Mouse (Mus musculus): Measurements from ENCODE around the gene Tmem217. TPM values are rescaled to one million over a fixed set of nuclear protein-coding genes. Genes with fewer than 3 reads are reported as not detected.

Tmem217 gene
- polyA plus RNA-seq, 1 experiment, result not detected

DNA sequence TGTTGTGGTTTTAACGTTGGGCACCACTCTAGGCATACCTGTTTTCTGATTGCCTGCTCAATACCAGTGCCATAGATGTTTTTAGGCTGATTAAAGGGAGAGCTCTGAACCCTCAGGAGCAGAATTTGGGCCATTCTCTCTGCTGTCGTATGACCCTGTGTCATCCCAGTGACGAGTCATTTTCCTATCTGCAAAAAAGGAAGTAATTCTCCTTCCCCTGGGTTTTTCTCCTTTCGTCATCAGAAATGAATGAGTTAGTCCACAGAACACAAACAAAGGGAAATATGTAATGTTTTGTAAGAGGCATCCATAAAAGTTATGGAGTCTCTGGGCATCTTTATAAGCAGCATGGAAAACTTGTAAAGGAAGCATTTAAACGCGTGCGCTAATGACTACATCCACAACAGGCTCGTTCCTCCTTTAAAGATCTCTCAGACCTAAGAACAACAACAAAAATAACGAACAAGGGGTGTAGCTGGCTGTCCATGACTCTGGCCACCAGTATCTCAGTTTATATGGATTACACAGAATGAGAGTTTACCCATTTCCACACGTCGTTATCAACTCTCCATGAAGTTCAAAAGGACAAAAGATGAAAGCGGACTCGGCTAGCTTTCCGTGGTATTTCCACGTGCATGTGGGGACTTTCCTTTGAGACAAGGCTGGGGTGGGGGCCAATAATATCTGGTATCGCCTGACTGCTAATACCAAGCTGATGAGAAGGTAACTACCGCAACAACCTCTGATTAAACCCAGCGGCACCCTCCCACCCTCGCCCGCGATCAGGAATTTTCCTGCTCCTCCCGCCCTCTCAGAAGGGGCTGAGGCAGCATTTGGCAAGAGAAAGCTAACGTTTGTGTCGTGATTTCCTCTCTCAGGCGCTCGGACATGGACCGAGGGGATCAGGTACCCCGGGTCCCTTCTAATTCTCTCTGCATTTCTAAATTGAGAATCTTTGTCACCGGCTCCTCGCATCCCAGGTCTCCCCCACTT is 62.9 kb downstream of the Tmem217 start:
- H3K4me1 ChIP-seq (ENCODE audit: control insufficient read depth), result peaks cover 65% of the 10 kb centered on the region

GRCm38 (mm10) chr17:29488257-29488977 is 63.8 kb downstream of the Tmem217 start:
- Histone ChIP-seq H3K9me3 (ENCODE audit: control insufficient read depth, low read length) (peaks cover 4% of the 10 kb centered on the region), H3K36me3 (ENCODE audit: control insufficient read depth) (peaks cover 32% of the 10 kb centered on the region), H3K4me1 (ENCODE audit: control insufficient read depth) (peaks cover 61% of the 10 kb centered on the region), H3K27me3 (ENCODE audit: control insufficient read depth) (no peaks in the 10 kb centered on the region; the same call in 1 of the 2 replicates), H3K4me3 (replicated peaks) (peak overlapping the region; percentile 79)
- no peak for TF ChIP-seq GATA1 (IDR thresholded peaks at IDR 0.05; ENCODE audit: low read length)
- TF ChIP-seq TAL1 (IDR thresholded peaks at IDR 0.05; ENCODE audit: low read length), result no peak

More for the DNA sequence above, 62.9 kb downstream of the Tmem217 start:
- H3K9me3 ChIP-seq (ENCODE audit: control insufficient read depth, low read length), result peaks cover 2% of the 10 kb centered on the region; the same call in 1 of the 2 replicates
- H3K36me3 ChIP-seq (ENCODE audit: control insufficient read depth), result peaks cover 41% of the 10 kb centered on the region
- TF ChIP-seq GATA1 (IDR thresholded peaks at IDR 0.05; ENCODE audit: low read length), result no peak
- TF ChIP-seq TAL1 (IDR thresholded peaks at IDR 0.05; ENCODE audit: low read length), result no peak
- no peaks in the 10 kb centered on the region; the same call in 1 of the 2 replicates for H3K27me3 ChIP-seq (ENCODE audit: control insufficient read depth)
- peak overlapping the region; percentile 79 for H3K4me3 ChIP-seq (replicated peaks)

- Histone ChIP-seq H3K36me3 (ENCODE audit: control insufficient read depth) (peaks cover 4% of the 10 kb centered on the region), H3K9me3 (ENCODE audit: control insufficient read depth, low read length) (peaks cover 15% of the 10 kb centered on the region), H3K4me3 (replicated peaks) (no peak overlapping the region), H3K27me3 (ENCODE audit: control insufficient read depth) (no peaks in the 10 kb centered on the region; the same call in none of the 2 replicates), H3K4me1 (ENCODE audit: control insufficient read depth) (peaks cover 74% of the 10 kb centered on the region)
- TF ChIP-seq GATA1 (IDR thresholded peaks at IDR 0.05; ENCODE audit: low read length), result no peak
- no peak for TF ChIP-seq TAL1 (IDR thresholded peaks at IDR 0.05; ENCODE audit: low read length)
Observed at GRCm38 (mm10) chr17:29485336-29486233, 66.6 kb downstream of the Tmem217 start.

DNA sequence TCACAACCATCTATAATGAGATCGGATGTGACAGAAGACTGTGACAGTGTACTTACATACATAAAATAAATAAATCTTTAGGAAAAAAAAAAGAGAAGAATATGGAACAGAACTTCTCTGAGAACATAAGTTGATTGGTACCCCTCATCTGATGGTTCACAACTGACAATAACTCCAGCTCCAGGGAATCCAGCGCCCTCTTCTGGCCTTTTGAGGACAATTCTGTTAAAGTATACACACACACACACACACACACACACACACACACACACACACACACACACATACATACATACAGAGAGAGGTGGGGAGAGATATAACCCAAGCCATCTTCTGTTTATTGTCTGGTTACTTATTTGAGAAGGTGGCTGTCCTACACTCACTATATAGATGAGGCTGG is 67.8 kb downstream of the Tmem217 start:
- Histone ChIP-seq H3K9me3 (ENCODE audit: control insufficient read depth, low read length) (peaks cover 15% of the 10 kb centered on the region), H3K36me3 (ENCODE audit: control insufficient read depth) (peaks cover 4% of the 10 kb centered on the region; the same call in 1 of the 2 replicates), H3K4me1 (ENCODE audit: control insufficient read depth) (peaks cover 80% of the 10 kb centered on the region), H3K27me3 (ENCODE audit: control insufficient read depth) (no peaks in the 10 kb centered on the region; the same call in none of the 2 replicates), H3K4me3 (replicated peaks) (no peak overlapping the region)
- no peak for TF ChIP-seq GATA1 (IDR thresholded peaks at IDR 0.05; ENCODE audit: low read length)
- no peak for TF ChIP-seq TAL1 (IDR thresholded peaks at IDR 0.05; ENCODE audit: low read length)

DNA sequence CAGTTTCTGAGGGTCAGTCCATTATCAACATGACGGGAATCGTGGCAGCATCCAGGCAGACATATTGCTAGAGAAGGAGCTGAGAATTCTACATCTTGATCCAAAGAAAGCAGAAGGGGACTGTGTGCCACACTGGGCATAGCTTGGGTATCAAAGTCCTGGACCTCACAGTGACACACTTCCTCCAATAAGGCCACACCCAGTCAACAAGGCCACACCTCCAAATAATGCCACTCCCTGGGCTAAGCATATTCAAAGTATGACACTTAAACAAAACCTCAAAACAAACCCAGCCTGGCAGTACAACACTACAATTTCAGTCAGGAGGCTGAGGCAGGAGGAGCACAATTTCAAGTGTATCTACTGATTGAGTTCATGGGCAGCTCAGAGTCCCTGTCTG is 68.9 kb downstream of the Tmem217 start:
- TF ChIP-seq TAL1 (IDR thresholded peaks at IDR 0.05; ENCODE audit: low read length) (no peak), GATA1 (IDR thresholded peaks at IDR 0.05; ENCODE audit: low read length) (no peak)
- Histone ChIP-seq H3K27me3 (ENCODE audit: control insufficient read depth) (no peaks in the 10 kb centered on the region; the same call in none of the 2 replicates), H3K4me1 (ENCODE audit: control insufficient read depth) (peaks cover 75% of the 10 kb centered on the region)

DNA sequence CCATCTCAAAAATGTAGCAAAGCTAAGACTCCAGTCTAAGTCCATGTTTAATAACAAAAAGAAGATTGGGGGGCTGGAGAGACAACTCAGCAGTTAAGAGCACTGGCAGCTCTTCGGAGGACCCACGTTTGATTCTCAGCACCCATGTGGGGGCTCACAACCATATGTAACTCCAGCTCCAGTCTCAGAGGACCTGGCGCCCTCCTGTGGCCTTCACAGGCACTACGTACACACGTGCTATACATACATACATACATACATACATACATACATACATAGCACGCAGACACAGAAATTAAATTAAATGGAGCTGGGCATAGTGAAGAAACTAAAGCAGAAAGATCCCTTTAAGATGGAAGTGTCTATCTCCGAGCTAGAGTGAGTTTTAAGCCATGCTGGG is 69.6 kb downstream of the Tmem217 start:
- H3K4me1 ChIP-seq (ENCODE audit: control insufficient read depth), result peaks cover 77% of the 10 kb centered on the region
- no peak overlapping the region for H3K4me3 ChIP-seq (replicated peaks)
- H3K27me3 ChIP-seq (ENCODE audit: control insufficient read depth), result peaks cover 2% of the 10 kb centered on the region
- no peak for TF ChIP-seq GATA1 (IDR thresholded peaks at IDR 0.05; ENCODE audit: low read length)
- TF ChIP-seq TAL1 (IDR thresholded peaks at IDR 0.05; ENCODE audit: low read length), result no peak
- peaks cover under 1% of the 10 kb centered on the region; the same call in 1 of the 2 replicates for H3K36me3 ChIP-seq (ENCODE audit: control insufficient read depth)
- peaks cover 15% of the 10 kb centered on the region for H3K9me3 ChIP-seq (ENCODE audit: control insufficient read depth, low read length)

More for the DNA sequence above, 68.9 kb downstream of the Tmem217 start:
- Histone ChIP-seq H3K4me3 (replicated peaks) (no peak overlapping the region), H3K9me3 (ENCODE audit: control insufficient read depth, low read length) (peaks cover 15% of the 10 kb centered on the region), H3K36me3 (ENCODE audit: control insufficient read depth) (peaks cover 2% of the 10 kb centered on the region; the same call in 1 of the 2 replicates)

DNA sequence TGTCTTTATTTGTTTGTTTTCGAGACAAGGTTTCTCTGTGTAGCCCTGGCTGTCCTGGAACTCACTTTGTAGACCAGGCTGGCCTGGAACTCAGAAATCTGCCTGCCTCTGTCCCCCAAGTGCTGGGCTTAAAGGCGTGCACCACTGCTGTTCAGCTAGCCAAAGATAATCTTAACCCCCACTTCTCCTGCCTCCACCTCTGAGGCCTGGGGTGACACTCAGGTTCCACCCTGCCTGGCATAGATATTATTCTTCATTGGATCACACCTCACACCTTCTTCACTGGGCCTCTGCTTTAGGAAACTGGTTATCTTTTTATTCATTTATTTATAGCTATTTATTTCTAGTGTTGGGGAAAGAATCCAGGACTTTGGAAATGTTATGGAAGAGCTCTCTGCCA is 71.9 kb downstream of the Tmem217 start:
- Histone ChIP-seq H3K36me3 (ENCODE audit: control insufficient read depth) (no peaks in the 10 kb centered on the region; the same call in 1 of the 2 replicates), H3K4me3 (replicated peaks) (no peak overlapping the region), H3K27me3 (ENCODE audit: control insufficient read depth) (peaks cover 10% of the 10 kb centered on the region), H3K4me1 (ENCODE audit: control insufficient read depth) (peaks cover 59% of the 10 kb centered on the region), H3K9me3 (ENCODE audit: control insufficient read depth, low read length) (peaks cover 15% of the 10 kb centered on the region)
- no peak for TF ChIP-seq TAL1 (IDR thresholded peaks at IDR 0.05; ENCODE audit: low read length)
- TF ChIP-seq GATA1 (IDR thresholded peaks at IDR 0.05; ENCODE audit: low read length), result no peak

DNA sequence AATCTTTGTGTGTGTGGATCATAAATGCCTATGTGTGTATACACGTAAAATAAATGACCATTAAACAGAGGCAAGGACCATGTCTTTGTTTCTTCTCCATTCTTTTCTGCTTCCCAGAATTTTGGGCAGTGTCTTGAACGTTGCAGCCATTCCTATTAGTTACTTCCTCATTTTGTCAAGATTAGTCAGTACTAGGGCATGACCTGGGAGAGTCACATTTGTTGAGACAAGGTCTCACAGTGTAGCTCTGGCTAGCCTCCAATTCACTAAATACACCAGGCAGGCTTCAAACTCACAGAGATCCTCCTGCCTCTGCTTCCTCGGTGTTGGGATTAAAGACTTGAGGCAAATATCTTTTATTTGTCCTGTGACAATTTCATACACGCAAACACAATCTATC is 73.9 kb downstream of the Tmem217 start:
- peaks cover 12% of the 10 kb centered on the region for H3K9me3 ChIP-seq (ENCODE audit: control insufficient read depth, low read length)
- H3K36me3 ChIP-seq (ENCODE audit: control insufficient read depth), result no peaks in the 10 kb centered on the region; the same call in 1 of the 2 replicates
- H3K4me3 ChIP-seq (replicated peaks), result no peak overlapping the region
- peaks cover 18% of the 10 kb centered on the region for H3K27me3 ChIP-seq (ENCODE audit: control insufficient read depth)
- TF ChIP-seq TAL1 (IDR thresholded peaks at IDR 0.05; ENCODE audit: low read length), result no peak
- TF ChIP-seq GATA1 (IDR thresholded peaks at IDR 0.05; ENCODE audit: low read length), result no peak
- peaks cover 47% of the 10 kb centered on the region for H3K4me1 ChIP-seq (ENCODE audit: control insufficient read depth)
